ENCODE assay signal across 32 mouse cellular contexts in the genomic region with DNA sequence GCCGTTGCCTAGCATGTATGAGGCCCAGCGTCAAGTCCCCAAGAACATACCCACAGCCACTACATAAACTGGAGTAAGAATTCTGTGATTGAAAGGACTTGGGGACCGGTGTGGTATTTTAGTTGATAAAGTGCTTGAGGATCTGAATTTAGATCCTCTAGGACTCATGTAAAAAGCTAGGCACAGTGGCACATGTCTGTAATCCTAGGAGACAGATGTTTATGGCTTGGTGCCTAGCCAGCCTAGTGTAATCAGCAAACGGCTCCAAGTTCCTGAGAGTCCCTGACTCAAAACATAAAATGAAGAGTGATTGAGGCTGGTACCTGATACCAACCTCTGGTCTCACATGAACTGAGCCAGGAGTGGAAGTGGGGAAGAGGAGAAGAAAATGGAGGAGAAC.
"Had no signal": no experiment of that assay in that cellular context is flagged by ENCODE, and none has a peak within 500 bp of the region (broad histone marks: within the 10 kb centered on the region; RNA-seq: fewer than 3 reads in every experiment).

No protein-coding gene starts in this region.

- H3K4me1 ChIP-seq: limb, embryonic 10.5 days; limb, embryonic 12.5 days; limb, embryonic 13.5 days; limb, embryonic 15.5 days; liver, embryonic 12.5 days; liver, embryonic 13.5 days; liver, embryonic 15.5 days; lung, embryonic 15.5 days; megakaryocyte, embryonic 14.5 days; midbrain, embryonic 10.5 days; midbrain, embryonic 15.5 days; neural tube, embryonic 12.5 days had no signal

- H3K4me3 ChIP-seq: left cerebral cortex, adult 2 months; limb, embryonic 10.5 days; limb, embryonic 12.5 days; limb, embryonic 13.5 days; limb, embryonic 15.5 days; liver, embryonic 12.5 days; liver, embryonic 13.5 days; liver, embryonic 15.5 days; lung, embryonic 15.5 days; megakaryocyte, embryonic 14.5 days; midbrain, embryonic 10.5 days; midbrain, embryonic 12.5 days; midbrain, embryonic 13.5 days; midbrain, embryonic 15.5 days; myocyte; neural tube, embryonic 12.5 days had no signal

- ATAC-seq: liver, embryonic 12.5 days; liver, postnatal 0 days; lung, postnatal 0 days; midbrain, embryonic 13.5 days; midbrain, embryonic 15.5 days; midbrain, embryonic 16.5 days had no signal

- H3K36me3 ChIP-seq: limb, embryonic 10.5 days; limb, embryonic 12.5 days; limb, embryonic 13.5 days; limb, embryonic 15.5 days; liver, embryonic 12.5 days; liver, embryonic 13.5 days; liver, embryonic 15.5 days; lung, embryonic 15.5 days; midbrain, embryonic 10.5 days; midbrain, embryonic 12.5 days; midbrain, embryonic 13.5 days; midbrain, embryonic 15.5 days; neural tube, embryonic 12.5 days had no signal

- H3K27ac ChIP-seq: left cerebral cortex, adult 2 months; limb, embryonic 10.5 days; limb, embryonic 12.5 days; limb, embryonic 13.5 days; limb, embryonic 15.5 days; liver, embryonic 12.5 days; liver, embryonic 13.5 days; liver, embryonic 14.5 days; liver, embryonic 15.5 days; lung, embryonic 15.5 days; macrophage; midbrain, embryonic 10.5 days; midbrain, embryonic 12.5 days; midbrain, embryonic 13.5 days; midbrain, embryonic 15.5 days; neural tube, embryonic 12.5 days had no signal

- H3K4me2 ChIP-seq: limb, embryonic 12.5 days; limb, embryonic 13.5 days; limb, embryonic 15.5 days; liver, embryonic 11.5 days; liver, embryonic 12.5 days; liver, embryonic 13.5 days; liver, embryonic 15.5 days; lung, embryonic 14.5 days; lung, embryonic 15.5 days; midbrain, embryonic 12.5 days; midbrain, embryonic 13.5 days; midbrain, embryonic 15.5 days; neural tube, embryonic 12.5 days had no signal

- H3K9me3 ChIP-seq: limb, embryonic 10.5 days; limb, embryonic 12.5 days; limb, embryonic 13.5 days; limb, embryonic 15.5 days; liver, embryonic 12.5 days; liver, embryonic 13.5 days; liver, embryonic 15.5 days; lung, embryonic 15.5 days; midbrain, embryonic 10.5 days; midbrain, embryonic 12.5 days; midbrain, embryonic 13.5 days; midbrain, embryonic 15.5 days; neural tube, embryonic 12.5 days had no signal

- H3K27me3 ChIP-seq: limb, embryonic 12.5 days; limb, embryonic 13.5 days; limb, embryonic 15.5 days; liver, embryonic 12.5 days; liver, embryonic 13.5 days; liver, embryonic 15.5 days; lung, embryonic 15.5 days; megakaryocyte, embryonic 14.5 days; midbrain, embryonic 12.5 days; midbrain, embryonic 13.5 days; midbrain, embryonic 15.5 days; neural tube, embryonic 12.5 days had no signal

- H3K9ac ChIP-seq: limb, embryonic 12.5 days; limb, embryonic 13.5 days; limb, embryonic 15.5 days; liver, embryonic 12.5 days; liver, embryonic 13.5 days; liver, embryonic 14.5 days; liver, embryonic 15.5 days; liver, postnatal 0 days; lung, embryonic 14.5 days; lung, embryonic 15.5 days; midbrain, embryonic 12.5 days; midbrain, embryonic 13.5 days; midbrain, embryonic 15.5 days; neural tube, embryonic 12.5 days had no signal

- DNase-seq: left cerebral cortex, postnatal 4 days; liver; liver, embryonic 13.5 days; liver, postnatal 0 days; lung, adult 18-20 months; lung, adult 2 months; lung, embryonic 14.5 days; lung, postnatal 10 days; lung, postnatal 14 days; lung, postnatal 36 days; lung, postnatal 4 days; midbrain, embryonic 14.5 days had no signal
